Mouse (Mus musculus): ENCODE measurements around the gene Ankrd22.

DNA sequence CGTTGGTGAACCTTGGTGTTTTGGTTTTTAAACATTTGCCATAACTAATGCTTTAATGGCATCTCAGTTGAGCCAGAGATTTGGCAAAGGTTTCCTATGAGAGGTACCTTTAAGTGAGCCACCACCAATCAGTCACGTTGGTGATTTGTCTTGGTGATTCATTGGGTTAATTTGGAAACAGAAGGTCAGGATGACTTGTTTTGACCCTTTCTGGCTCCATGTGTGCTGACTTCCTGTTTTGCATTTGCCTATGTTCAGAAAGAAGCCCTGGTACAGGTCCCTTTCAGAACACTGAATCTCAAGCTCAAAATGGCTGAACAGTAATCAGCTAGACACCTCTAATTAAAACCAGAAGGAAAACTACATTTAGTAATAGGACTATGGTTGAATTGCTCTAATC lies 33.6 kb upstream of the Ankrd22 start:
- TF ChIP-seq POLR2A (IDR thresholded peaks at IDR 0.05; ENCODE audit: borderline replicate concordance, extremely low read depth, low read depth, low read length) (no peak), CTCF (IDR thresholded peaks at IDR 0.05; ENCODE audit: insufficient read depth, low read length) (no peak)

Measured in lung, adult 2 months (tissue).